ENCODE assay signal across 13 mouse cellular contexts in the genomic region with DNA sequence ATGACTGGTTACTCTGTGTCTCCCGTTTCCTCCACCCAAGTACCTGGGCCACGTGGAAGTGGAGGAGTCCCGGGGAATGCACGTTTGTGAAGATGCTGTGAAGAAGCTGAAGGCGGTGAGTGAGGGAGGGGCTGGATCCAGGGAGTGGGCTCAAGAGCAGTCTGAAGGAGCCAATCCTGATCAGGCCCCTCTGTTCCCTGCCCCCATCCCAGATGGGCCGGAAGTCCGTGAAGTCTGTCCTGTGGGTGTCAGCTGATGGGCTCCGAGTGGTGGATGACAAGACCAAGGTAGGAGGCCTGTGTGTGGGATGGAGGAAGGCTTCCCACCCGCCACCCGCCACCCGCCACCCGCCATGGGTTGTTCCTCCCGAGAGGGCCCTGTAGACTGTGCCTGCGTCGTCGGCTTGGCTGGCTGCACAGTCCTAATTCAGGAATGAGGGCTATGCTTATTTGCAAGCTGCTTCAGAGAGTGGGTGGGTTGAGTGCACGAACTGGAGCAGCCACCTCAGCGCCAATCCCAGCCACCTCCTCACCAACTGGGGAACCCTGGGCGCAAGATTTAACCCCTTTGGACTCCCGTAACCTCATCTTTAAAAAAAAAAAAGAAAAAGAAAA. TPM values are rescaled to one million over a fixed set of nuclear protein-coding genes. Genes with fewer than 3 reads are reported as not detected.
DNase-seq lines count a peak whose midpoint lies in the region; ATAC-seq and TF ChIP-seq lines count a peak whose summit lies in the region.
"Had no signal": no experiment of that assay in that cellular context is flagged by ENCODE, and none has a peak within 500 bp of the region (broad histone marks: within the 10 kb centered on the region; RNA-seq: fewer than 3 reads in every experiment).

No protein-coding gene starts in this region.

- H3K4me2 ChIP-seq in lung, embryonic 14.5 days: peak overlapping the region; percentile 36; the same call in 1 of the 2 replicates
- H3K4me2 ChIP-seq in intestine, embryonic 15.5 days (replicated peaks): no peak overlapping the region
- H3K4me2 ChIP-seq: embryonic facial prominence, embryonic 15.5 days; neural tube, embryonic 12.5 days had no signal

- no peak for TF ChIP-seq POLR2A in lung, adult 2 months (IDR thresholded peaks at IDR 0.05; ENCODE audit: borderline replicate concordance, extremely low read depth, low read depth, low read length)

- TF ChIP-seq CTCF in lung, embryonic 14.5 days (IDR thresholded peaks at IDR 0.05; ENCODE audit: low read depth): no peak
- TF ChIP-seq CTCF in lung, adult 2 months (IDR thresholded peaks at IDR 0.05; ENCODE audit: insufficient read depth, low read length): no peak

- DNase-seq in lung, embryonic 14.5 days: peak; percentile 92
- DNase-seq in lung, adult 2 months: no peak
- DNase-seq in frontal cortex, adult 2 months (ENCODE audit: extremely low spot score in 1 of 2, low spot score in 1 of 2): peak; percentile 72 to 89
- DNase-seq in layer of hippocampus, postnatal 36 days: peak; percentile 82 to 83
- peak; percentile 73 for DNase-seq in right cerebral cortex, postnatal 14 days
- no peak for DNase-seq in ovary, postnatal 36 days (ENCODE audit: low spot score)
- DNase-seq: adrenal gland, postnatal 10 days; cerebellum, adult 9-11 months; gastrocnemius, postnatal 14 days; thymus, postnatal 25 days had no signal

- peak; percentile 94 for ATAC-seq in lung, embryonic 14.5 days (ENCODE audit: insufficient read depth)
- ATAC-seq in intestine, embryonic 15.5 days: no peak

- WGBS in lung, embryonic 14.5 days: 21% methylated on average over 20 of the region's 20 CpGs
- WGBS in lung, adult 2 months: 60% methylated on average over 20 of the region's 20 CpGs
- 73% methylated on average over 20 of the region's 20 CpGs for WGBS in intestine, embryonic 15.5 days

- H3K36me3 ChIP-seq in lung, embryonic 14.5 days (ENCODE audit: insufficient read depth): peaks cover 68% of the 10 kb centered on the region
- peaks cover 28% of the 10 kb centered on the region for H3K36me3 ChIP-seq in intestine, embryonic 15.5 days

- H3K27me3 ChIP-seq in lung, embryonic 14.5 days (ENCODE audit: insufficient read depth, low read length): no peaks in the 10 kb centered on the region
- no peaks in the 10 kb centered on the region for H3K27me3 ChIP-seq in intestine, embryonic 15.5 days (replicated peaks)
- H3K27me3 ChIP-seq: embryonic facial prominence, embryonic 15.5 days; neural tube, embryonic 12.5 days had no signal

- H3K27ac ChIP-seq in lung, embryonic 14.5 days (ENCODE audit: low read depth): peak overlapping the region; percentile 82
- no peak overlapping the region for H3K27ac ChIP-seq in intestine, embryonic 15.5 days
- H3K27ac ChIP-seq: embryonic facial prominence, embryonic 15.5 days; neural tube, embryonic 12.5 days had no signal

- no peak overlapping the region for H3K4me3 ChIP-seq in lung, embryonic 14.5 days (ENCODE audit: low read depth, low read length)
- H3K4me3 ChIP-seq in lung, adult 2 months (replicated peaks; ENCODE audit: extremely low read depth, low read depth, low read length): no peak overlapping the region
- no peak overlapping the region for H3K4me3 ChIP-seq in intestine, embryonic 15.5 days (replicated peaks)
- H3K4me3 ChIP-seq: embryonic facial prominence, embryonic 15.5 days; neural tube, embryonic 12.5 days had no signal

- peaks cover 6% of the 10 kb centered on the region; the same call in 1 of the 2 replicates for H3K4me1 ChIP-seq in lung, embryonic 14.5 days (ENCODE audit: insufficient read depth)
- H3K4me1 ChIP-seq in lung, adult 2 months (ENCODE audit: control insufficient read depth, insufficient read depth, low read length): no peaks in the 10 kb centered on the region
- H3K4me1 ChIP-seq in intestine, embryonic 15.5 days (replicated peaks): no peaks in the 10 kb centered on the region
- H3K4me1 ChIP-seq: embryonic facial prominence, embryonic 15.5 days had no signal

- no peaks in the 10 kb centered on the region for H3K9me3 ChIP-seq in lung, embryonic 14.5 days (ENCODE audit: low read depth, low read length)
- no peaks in the 10 kb centered on the region for H3K9me3 ChIP-seq in intestine, embryonic 15.5 days
- H3K9me3 ChIP-seq: embryonic facial prominence, embryonic 15.5 days; neural tube, embryonic 12.5 days had no signal

- no peak overlapping the region for H3K9ac ChIP-seq in lung, embryonic 14.5 days
- no peak overlapping the region for H3K9ac ChIP-seq in intestine, embryonic 15.5 days
- H3K9ac ChIP-seq: embryonic facial prominence, embryonic 15.5 days; neural tube, embryonic 12.5 days had no signal

RNA-seq across cellular contexts. Expression of gene Numbl, which starts 8.4 kb away (rescaled TPM):
- polyA plus RNA-seq in lung, embryonic 14.5 days (2014; fragmentation: Nextera tagmentation; extraction: Ambion mirVana): 15.2 and 16.2 TPM in 2 replicates
- 33.0 and 36.4 TPM in 2 replicates for polyA plus RNA-seq in lung, adult 2 months (2012; rRNA removed)
- 95.1 and 100 TPM in 2 replicates for polyA plus RNA-seq in frontal cortex, adult 2 months (2012; rRNA removed)
- 100 to 1,000 TPM; 137 to 144 TPM for total RNA-seq in layer of hippocampus, postnatal 36 days (2021)
- polyA plus RNA-seq in intestine, embryonic 15.5 days (2015; fragmentation: Nextera tagmentation; extraction: Ambion mirVana): 16.2 and 16.5 TPM in 2 replicates

RNA-seq across cellular contexts. Expression of gene Coq8b, which starts 33.8 kb away (rescaled TPM):
- 12.8 and 13.7 TPM in 2 replicates for polyA plus RNA-seq in lung, embryonic 14.5 days (2014; fragmentation: Nextera tagmentation; extraction: Ambion mirVana)
- 68.6 and 76.8 TPM in 2 replicates for polyA plus RNA-seq in lung, adult 2 months (2012; rRNA removed)
- 39.1 and 40.5 TPM in 2 replicates for polyA plus RNA-seq in frontal cortex, adult 2 months (2012; rRNA removed)
- total RNA-seq in layer of hippocampus, postnatal 36 days (2021): 10 to 100 TPM; 33.9 to 36.2 TPM
- 21.3 and 21.4 TPM in 2 replicates for polyA plus RNA-seq in intestine, embryonic 15.5 days (2015; fragmentation: Nextera tagmentation; extraction: Ambion mirVana)

RNA-seq across cellular contexts. Expression of gene Itpkc, which starts 38.2 kb away (rescaled TPM):
- 5.4 and 5.9 TPM in 2 replicates for polyA plus RNA-seq in lung, embryonic 14.5 days (2014; fragmentation: Nextera tagmentation; extraction: Ambion mirVana)
- polyA plus RNA-seq in lung, adult 2 months (2012; rRNA removed): 8.6 and 11.2 TPM in 2 replicates
- 5.2 and 6.7 TPM in 2 replicates for polyA plus RNA-seq in frontal cortex, adult 2 months (2012; rRNA removed)
- total RNA-seq in layer of hippocampus, postnatal 36 days (2021): 10 to 100 TPM in 1 of 2 experiments, 1 to 10 TPM in 1; 9.3 to 10.1 TPM
- 8.8 and 9.4 TPM in 2 replicates for polyA plus RNA-seq in intestine, embryonic 15.5 days (2015; fragmentation: Nextera tagmentation; extraction: Ambion mirVana)

Comparison
In these comparisons a context has a peak if more than half of its experiments do, and no peak if none do; other contexts are left out.
1. DNase-seq: peak in lung, embryonic 14.5 days (single experiment), frontal cortex, adult 2 months (2 of 2), layer of hippocampus, postnatal 36 days (2 of 2) and right cerebral cortex, postnatal 14 days (single experiment); none in lung, adult 2 months (single experiment) and ovary, postnatal 36 days (single experiment).